Mouse (Mus musculus) gonadal fat pad, adult 2 months (tissue): ENCODE data around the gene Bcl9l. TPM values are rescaled to one million over a fixed set of nuclear protein-coding genes. Genes with fewer than 3 reads are reported as not detected.

Experiments
- DNase-seq: peaks from one replicate; pipeline ENCODE4 v3.0.0-alpha.2; 2012; ENCODE audit warnings: low read depth
- polyA plus RNA-seq: library from polyadenylated mRNA; depleted of rRNA; stranded (reverse); fragments of >200 nt; gene quantifications from 2 replicates; pipeline ENCODE4 v1.2.3, GENCODE M21; 2012

The Bcl9l gene
- polyA plus RNA-seq, 1 experiment = 31.3 TPM

DNA sequence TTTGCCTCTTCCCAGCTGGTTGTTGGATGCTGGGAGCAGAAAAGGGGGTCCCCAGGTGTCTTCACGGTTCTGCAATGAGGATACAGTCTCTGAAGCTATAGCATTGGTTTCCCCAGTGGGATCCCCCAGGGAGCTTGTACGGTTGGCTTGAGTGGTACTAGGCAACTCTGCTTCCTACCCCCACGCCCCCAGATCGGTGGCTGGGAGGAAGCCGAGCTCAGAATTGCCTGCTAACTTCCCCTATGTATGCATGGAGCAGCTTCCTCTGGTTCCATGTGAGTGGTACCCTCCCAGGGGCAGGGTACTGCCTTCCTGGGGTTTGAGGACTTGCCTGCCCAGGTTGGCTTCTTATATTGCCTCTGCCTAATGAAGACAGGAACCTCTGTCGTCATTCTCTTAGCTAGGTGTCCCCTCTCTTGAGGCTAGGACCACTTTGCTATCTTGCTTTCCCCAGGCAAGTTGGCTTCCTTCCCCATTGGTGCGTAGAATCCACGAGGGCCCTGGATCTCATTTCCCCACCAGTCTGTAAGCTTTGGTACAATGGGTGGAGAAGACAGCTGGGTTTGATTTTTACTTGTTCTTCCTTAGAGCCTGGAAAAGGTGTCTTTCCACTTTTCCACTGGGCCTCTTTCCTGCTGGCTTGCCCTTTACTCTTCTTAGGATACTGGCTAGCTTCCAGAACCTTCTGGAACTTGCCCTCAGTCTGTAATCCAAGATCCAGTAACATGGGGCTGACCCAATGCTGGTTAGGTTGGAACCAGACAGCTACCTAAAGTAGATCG, 29.5 kb downstream of the Bcl9l start:
- DNase-seq = no peak

DNA sequence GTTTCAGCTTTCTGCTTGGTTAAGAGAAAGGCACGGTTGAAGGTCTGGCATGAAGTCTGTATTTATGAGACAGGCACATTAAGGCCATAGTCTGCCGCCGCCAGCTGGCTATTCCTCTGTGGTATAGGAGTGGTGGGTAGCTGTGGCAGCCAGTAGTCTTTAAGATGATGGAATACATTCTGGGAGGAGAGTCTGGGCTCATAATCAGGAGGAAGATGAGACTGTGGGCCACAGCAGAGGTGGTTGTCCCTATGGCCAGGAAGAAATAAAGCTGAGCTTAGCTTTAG, 30.0 kb downstream of the Bcl9l start:
- DNase-seq = no peak

DNA sequence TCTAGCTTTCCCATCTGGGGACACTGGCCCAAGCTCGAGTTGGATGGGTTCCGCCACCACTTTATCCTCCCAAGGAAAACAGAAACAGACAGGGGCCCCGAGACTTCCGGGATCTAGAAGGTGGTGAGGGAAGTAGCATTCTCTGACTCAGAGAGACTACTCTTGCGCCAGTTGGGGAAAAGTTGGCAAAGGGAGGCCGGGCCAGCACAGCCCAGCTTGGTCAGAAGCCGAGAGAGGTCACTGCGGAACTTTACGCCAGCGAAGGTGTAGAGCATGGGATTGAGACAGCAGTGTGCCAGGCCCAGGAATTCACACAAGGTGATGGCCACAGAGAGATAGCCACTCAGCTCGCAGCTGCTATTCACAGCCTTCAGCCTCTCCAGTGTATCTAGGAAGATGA, 30.5 kb downstream of the Bcl9l start:
- DNase-seq = no peak

DNA sequence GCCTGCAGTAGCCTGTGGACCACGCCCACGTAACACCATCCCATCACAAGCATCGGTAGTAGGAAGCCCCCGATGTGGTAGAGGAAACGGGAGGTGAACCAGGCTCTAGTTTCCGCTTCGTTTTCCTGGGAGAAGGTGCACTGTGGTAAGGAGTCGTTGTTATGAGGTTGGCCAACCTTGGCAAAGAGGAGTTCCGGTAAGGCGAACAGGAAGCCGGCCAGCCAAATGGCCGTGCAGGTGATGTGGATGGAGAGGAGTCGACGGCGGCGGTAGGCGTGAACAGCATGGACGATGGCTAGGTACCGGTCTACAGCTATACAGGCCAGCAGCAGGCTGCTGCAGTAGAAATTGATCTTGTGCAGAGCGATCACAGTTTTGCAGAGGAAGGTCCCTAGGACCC, 31.0 kb downstream of the Bcl9l start:
- DNase-seq = no peak

DNA sequence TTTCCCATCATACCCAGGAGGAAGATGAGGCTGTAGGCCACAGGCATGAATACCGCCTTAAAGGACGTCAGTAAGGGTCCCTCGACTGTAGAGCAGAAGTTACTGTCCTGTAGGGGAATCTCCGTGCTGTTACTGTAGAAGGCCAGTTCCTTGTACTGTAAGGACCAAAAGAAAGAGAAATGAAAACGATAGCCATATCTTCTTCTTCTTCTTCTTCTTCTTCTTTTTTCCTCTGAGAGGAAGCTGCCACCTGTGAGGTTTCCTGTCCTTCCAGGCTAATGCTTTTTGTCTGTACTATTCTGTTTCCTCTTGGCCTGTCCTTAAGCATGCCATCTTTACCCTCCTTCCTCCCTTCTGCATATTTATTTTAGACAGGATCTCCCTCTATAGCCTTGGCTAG, 31.5 kb downstream of the Bcl9l start:
- DNase-seq = no peak

DNA sequence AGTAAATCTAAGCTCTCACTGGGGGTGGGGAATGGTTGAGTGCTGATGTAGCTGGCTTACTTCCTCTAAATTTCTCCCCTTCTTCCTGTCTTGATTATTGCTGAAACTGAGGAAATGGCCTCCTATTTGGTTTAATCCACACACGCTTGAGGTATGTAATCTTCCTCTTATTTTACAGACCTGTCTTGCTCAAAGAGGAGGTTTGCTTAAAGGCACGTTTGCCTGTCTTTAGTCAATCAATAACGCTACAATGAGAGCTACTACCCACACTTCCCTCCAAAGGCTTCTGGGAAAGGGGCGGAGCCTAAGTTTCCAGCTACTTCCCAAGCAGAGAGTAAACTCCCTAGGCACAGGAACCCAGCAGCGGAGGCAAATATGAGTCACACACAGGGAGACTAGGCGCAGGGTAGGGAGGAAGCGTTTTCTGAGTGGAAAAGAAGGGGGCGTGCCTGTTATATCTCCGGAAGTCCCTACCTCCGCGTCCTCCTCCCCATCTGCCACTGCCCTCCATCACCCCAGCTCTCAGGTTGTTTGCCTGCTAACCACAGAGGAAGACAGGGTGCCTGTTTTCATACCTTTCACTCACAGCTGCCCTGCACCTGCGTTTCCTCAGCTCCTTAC, 32.6 kb downstream of the Bcl9l start:
- DNase-seq = no peak

DNA sequence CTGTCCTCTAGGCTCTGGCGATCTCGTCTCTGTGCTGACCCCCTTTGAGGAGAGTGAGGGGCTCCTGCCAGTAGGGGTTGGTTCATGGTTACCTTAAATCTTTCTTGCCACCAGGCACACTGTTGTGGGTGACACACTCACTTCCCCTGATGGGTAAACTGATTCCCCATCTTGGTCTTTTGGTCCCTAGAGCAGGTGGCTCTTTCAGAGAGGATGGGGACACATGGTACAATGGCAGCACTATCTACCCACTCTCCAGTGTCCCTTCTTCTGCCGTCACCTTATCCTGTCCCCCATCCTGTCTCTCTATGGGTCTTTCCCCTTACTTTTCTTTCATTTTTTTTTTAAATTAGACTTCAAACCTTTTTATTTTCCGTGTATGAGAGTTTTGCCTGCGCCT, 33.3 kb downstream of the Bcl9l start:
- DNase-seq = no peak

DNA sequence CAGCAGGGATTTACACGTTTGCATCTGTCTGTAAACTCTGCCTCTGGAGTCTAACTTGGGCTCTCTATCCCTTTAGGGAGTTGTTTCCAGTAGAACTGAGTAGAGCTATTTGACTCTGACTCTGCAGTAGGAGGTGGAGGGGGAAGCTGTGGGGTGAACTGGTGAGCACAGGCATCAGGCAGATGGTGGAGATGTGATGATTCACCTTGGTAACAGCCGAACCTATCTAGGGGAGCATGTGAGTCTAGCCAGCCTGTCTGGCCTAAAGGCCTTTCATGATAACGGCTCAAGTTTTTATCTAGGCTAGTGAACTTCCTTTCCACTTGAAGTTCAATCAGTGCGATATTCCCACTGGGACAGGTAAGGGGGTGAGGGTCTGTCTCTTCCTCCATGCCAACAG, 34.7 kb downstream of the Bcl9l start:
- no peak for DNase-seq

DNA sequence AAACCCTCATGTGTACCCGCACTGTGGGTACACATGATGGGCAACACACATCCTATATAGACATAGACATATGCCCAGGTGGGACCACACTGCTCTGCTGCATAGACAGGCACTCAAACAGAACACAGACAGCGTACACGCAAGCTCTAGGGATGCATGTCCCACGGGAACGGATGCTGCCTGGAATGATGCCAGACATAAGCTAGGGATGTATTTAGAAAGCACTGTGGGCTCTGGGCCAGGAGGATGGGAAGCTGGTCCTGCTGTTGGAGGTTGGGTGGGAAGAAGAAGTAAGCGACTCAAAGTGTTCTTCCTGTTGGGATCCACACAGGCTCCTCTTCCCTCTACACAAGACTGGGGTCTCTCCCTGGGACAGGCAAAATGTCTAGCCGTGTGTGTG, 35.4 kb downstream of the Bcl9l start:
- DNase-seq = no peak

DNA sequence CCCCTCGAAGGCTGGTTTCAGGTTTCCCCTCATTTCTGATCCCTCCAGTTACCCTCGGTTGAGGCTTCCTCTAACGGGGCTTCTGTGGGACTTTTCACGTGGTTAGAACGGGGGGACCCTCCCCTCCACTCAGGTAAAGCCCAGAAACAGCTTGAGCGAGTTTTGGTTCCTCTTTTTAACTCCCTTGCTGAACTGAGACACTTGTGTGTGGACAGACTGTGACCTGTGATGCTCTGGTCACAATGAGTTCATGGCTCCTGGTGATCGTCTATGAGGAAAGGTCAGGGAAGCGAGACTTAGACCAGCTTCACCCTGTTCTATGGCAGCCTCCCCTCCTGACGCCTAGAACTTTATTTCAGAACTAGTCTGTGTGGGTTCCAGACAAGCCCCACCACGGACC, 39.3 kb downstream of the Bcl9l start:
- no peak for DNase-seq

DNA sequence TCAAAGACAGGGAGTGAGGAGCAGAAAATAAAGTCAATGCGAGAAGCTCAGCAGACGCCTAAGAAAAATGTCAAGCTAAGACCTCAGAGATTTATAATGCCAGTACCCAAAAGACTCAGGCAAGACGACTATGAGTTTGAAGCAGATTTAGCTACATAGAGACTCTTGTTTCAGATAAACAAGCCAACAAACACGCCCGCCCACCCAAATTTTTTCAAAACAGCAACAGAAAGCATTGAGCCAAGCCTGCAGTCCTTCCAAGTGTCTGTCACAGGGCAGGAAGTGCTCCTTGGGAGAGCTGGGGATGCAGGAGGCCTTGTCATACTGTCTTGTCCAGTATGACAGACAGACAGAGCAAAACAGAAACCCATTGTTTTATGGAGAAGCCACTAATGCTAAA, 41.1 kb downstream of the Bcl9l start:
- no peak for DNase-seq

DNA sequence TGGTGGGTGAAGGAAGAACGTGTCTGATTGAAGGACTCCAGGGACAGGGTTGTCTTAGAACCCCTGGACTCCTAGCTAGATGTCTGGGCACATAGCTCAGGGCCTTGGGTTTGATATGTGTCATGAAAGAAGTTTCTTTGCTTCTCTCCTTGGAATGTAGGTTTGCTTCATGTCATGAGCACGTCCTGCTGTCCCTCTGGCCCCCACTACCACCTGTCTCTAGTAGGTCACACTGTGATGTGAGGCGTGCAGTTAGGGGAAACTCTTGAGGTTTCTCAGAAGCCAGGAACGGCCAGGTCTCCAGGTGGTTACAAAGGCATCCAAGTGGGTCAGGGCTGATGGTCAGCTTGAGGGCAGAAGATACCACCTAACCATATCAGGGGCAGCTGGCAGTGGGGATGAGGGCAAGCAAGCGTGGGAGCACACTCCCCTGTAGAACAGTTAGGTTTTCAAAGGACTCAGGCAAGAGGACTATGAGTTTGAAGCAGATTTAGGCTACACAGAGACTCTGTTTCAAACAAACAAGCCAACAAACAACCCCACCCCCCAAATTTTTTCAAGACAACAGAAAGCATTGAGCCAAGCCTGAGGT, 41.7 kb downstream of the Bcl9l start:
- no peak for DNase-seq

DNA sequence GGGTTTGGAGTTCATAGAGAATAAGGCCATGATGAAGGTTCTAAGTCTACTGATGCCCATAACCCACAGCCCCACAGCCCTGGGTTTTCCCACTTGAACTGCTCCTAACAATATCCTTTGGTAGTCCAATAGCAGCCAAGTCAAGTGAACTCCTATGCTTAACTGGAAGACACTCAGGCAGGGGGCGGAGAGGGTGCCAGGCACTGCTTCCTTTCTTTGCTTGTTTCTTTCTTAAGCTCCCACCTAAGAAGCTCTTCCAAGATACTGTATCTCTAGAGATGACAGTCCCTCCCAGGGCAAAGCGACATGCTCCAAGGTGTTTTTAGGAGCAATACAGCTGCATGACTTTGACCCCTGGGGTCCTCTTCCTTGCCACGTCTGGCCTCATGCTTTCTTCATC, 42.4 kb downstream of the Bcl9l start:
- DNase-seq = no peak

DNA sequence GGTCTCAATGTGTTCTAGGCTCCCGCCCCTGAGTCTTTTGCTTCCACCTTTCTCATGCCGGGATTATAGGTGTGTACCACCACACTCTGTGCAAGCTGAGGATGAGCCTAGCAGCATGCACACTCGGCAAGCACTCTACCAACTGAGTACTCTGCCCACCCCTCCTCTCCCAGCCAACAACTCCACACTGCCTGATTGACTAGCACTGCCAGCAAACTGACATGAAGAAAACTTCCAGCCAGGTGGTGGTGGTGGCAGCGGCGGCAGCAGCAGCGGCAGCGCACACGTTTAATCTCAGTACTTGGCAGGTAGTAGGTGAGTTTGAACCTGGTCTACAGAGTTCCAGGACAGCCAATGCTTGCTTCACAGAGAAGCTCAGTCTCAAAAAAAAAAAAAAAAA, 43.0 kb downstream of the Bcl9l start:
- DNase-seq = no peak

DNA sequence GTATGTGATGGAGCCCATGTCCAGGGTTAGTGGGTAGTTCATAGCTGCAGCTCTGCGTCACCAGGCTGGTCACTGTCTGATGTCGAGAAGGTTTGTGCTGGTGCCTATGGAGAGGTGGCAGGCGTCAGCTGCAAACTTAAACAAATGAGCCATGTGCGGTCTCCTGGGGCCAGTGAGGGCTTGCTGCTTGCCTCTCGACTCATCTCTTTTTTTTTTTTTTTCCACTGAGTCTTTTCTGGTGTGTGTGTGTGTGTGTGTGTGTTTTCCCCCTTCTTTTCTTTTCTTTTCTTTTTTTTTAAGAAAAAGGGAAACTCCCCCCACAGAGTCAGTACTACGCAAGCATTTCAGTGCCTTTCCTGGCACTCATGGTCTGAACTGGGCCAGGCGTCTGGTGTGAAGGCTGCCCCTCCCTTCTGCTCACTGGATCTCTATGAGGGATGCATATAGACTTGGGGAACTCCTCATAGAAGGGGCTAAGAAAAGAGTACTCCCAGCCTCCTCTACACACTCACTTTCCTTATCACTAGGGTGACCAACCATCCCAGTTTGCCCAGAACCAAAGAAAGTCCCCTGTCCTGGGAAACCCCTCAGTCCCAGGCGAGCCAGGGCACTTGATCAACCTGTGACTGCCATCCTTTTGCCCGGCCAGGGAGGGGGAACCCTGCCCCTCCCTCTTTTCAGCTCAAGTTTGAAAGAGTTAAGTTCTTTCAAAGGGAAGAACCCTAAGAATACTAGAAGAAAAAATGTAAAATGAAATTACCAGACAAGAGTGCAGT, 43.9 kb downstream of the Bcl9l start:
- no peak for DNase-seq

DNA sequence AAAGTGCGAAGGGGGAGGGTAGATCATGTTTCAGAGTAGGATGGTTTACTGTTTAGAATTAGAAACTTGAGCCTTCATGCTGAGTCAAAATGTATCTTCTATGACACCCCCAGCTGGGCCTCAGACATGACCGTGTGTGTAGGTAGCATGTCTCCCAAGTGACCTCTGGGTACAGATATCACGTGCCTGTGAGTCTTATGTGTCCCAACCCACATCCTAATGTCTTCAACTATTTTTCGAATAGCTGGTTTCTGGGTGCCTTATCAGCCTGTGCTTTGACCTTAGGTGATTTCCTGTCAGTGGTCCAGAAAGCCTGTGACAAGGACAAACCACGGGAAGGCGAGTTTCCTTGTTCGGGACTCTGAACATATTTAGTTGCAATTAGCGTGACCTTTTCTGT, 45.7 kb downstream of the Bcl9l start:
- no peak for DNase-seq

DNA sequence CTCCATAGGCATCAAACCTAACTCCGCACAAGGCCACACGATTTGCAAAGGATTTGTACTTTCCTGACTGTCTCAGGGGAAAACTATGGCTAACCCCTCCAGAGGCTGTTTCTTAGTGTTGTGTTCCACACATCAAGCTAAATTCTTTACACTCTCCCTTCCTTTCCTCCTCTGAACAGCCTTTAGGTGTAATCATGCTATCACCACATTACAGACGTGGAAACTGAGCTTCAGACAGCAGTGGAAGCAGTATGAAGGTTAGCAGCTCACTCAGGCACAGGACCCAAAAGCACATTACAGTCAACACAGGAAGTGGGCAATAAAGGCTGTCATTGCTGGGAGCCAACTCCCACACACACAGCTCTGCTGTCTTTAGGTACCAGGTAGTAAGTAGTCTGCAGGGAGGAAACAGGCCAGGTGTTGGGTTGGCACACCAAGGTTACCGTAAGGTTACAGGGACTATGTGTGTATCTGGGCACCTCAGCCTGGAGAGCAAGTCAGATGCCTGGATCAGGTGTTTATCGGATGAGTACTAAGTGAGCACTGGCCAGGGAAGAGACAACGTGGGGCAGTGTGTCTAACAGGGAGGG, 50.5 kb downstream of the Bcl9l start:
- DNase-seq = no peak

DNA sequence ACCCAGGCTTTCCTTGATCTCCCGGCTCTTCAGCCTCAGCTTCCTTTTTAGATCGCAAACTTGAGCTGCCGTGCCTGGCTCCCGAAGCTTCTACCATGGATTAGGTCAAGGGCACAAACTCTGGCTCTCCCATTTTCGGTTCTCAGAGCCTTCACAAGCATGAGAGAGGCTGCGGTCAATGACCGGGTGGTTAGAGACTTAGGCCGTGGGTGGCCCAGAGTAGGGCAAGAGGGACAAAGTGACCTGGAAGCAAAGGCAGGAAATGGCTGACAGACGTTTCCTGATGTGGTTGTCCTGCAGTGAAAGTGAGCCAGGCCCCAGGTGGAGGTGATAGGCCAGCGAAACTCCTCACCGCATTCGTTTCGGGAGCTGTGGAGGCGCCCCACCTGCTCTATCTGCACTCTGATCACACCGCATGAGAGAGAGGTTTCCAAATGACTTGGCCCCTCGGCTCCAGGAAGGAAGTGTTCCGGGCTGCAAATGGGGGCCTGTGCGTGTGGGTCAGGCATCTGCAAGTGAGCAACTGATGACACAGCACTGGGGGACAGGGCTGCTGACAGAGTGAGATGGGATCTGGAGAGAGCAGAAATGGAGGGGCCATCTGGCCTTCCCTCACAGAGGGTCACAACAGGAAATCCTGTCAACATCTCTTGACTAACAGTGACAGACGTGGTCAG, 55.1 kb downstream of the Bcl9l start:
- no peak for DNase-seq

DNA sequence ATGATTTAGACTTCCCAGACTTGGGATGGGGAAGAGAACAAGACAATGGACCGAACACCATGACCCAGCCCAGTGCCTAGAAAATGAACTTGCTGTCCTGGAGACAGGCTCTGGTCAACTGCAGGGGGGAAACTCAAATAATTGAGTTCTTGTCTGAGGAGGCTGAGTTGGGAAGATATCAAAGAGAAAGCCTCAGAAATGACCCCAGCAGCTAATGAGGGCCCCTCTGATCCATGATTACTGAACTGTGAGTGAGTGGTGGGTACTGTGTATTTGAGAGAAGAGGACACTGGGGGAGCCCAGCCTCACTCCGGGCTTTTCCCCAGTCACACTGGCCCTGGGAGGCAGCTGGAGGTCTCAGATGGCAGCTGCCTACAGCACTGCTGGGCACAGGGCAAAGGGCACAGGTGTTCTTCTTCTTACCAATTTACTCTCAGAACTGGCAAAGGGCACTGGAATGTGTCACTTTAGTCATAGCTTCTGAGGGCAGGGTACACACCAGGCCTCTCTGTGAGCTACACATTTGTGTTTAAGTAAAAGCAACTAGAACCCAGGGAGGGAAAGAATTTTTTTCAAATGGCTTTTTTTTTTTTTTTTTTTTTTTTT, 57.3 kb downstream of the Bcl9l start:
- no peak for DNase-seq

DNA sequence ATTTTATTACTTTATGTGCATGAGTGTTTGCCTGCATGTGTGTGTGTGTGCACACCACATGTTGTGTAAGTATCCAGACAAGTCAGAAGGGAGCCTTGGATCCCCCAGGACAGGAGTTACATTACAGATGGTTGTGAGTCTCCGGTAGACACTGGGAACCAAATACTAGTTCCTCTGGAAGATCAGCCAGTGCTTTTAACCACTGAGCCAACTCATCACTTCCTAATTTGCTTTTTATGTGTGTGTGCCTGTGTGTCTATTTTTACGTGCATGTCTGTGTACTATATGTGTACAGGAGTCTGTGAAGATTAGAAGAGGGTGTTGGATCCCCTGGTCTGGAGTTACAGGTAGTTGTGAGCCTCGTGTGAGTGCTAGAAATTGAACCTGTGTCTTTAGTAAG, 58.1 kb downstream of the Bcl9l start:
- DNase-seq = no peak

DNA sequence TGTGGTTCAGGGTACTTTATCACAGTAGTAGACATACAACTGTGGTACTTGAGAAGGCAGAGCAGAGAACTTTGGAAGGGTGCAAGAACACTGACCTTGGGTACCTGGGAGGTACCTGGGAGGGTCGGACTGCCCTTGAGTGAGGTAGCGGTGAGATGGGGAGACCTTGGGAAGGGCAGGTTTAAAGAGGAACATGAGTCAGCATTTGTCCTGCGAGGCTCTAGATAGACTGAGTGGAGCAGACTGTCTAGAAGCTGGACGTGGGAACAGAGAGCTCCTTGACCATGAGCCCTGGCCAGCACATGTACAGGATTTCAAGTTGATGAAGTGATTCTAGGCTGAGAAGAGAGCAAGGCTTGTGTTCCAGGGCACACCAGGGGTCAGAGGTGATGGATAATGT, 59.7 kb downstream of the Bcl9l start:
- no peak for DNase-seq

DNA sequence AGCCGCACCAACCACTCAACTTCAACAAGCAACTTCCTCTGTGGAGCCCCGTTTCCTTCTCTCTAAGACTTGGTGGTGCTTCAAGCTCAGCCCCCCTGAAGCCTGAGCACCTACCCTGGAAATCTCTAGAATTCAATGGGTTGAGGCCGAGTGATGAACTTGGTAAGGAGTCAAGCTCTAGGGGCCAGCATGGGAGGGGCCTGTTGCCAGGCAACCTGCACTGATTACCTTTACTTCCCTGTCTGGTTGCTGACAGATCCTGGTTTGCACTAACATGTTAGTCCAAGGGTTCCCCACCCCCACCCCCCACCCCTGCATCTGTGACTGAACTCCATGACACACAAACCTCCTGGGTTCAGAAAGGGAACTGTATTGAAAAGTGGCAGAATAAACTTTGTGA, 62.4 kb downstream of the Bcl9l start:
- no peak for DNase-seq
